Mouse (Mus musculus) spleen, adult 2 months (tissue): ENCODE results near the gene Inpp5a. TPM values are rescaled to one million over a fixed set of nuclear protein-coding genes. Genes with fewer than 3 reads are reported as not detected.

Source experiments
- DNase-seq, 2 experiments: peaks; one replicate each; pipeline versions ENCODE4 v3.0.0 to v3.0.0-alpha.2; 2012 to 2021; ENCODE audit warnings: low spot score in 2 of 2, low read depth in 1 of 2
- H3K27ac ChIP-seq: fragments of 200-500 bp; 2 replicates; pipeline ENCODE4 v1.5.1; 2012; ENCODE audit warnings: low read length, inconsistent platforms; ENCODE audit not compliant: insufficient read depth
- H3K27me3 ChIP-seq: fragments of 200-500 bp; 2 replicates; pipeline ENCODE4 v1.6.1; 2012; ENCODE audit warnings: mild to moderate bottlenecking, moderate library complexity, low read length, inconsistent platforms; ENCODE audit not compliant: control insufficient read depth, insufficient read depth
- H3K36me3 ChIP-seq: fragments of 200-500 bp; 2 replicates; pipeline ENCODE4 v1.6.1; 2012; ENCODE audit warnings: mild to moderate bottlenecking, low read length, inconsistent platforms; ENCODE audit not compliant: control insufficient read depth, insufficient read depth
- H3K4me1 ChIP-seq: fragments of 200-500 bp; 2 replicates; pipeline ENCODE4 v1.6.1; 2011; ENCODE audit warnings: inconsistent platforms; ENCODE audit not compliant: control insufficient read depth, insufficient read depth, insufficient read length
- H3K4me3 ChIP-seq: fragments of 200-500 bp; 2 replicates; pipeline ENCODE4 v1.5.1; 2011; ENCODE audit warnings: mild to moderate bottlenecking, inconsistent platforms; ENCODE audit not compliant: insufficient read depth, insufficient read length; ENCODE audit errors: extremely low read depth
- CTCF ChIP-seq: fragments of 200-500 bp; IDR thresholded peaks from 2 replicates; pipeline ENCODE4 v1.5.1; 2011; ENCODE audit warnings: mild to moderate bottlenecking, inconsistent platforms; ENCODE audit not compliant: insufficient read depth, insufficient read length, insufficient replicate concordance; ENCODE audit errors: extremely low read depth
- POLR2A ChIP-seq: fragments of 200-500 bp; IDR thresholded peaks from 2 replicates; pipeline ENCODE4 v1.6.1; 2011; ENCODE audit warnings: low read depth, low read length, inconsistent platforms
- WGBS: fragments of 180-500 bp; shearing (Covaris S2); methylation state at CpG from one replicate; pipeline ENCODE4 v1.1.7; 2018; 5-methylcytosine and 5-hydroxymethylcytosine counted together
- polyA plus RNA-seq: library from polyadenylated mRNA; depleted of rRNA; stranded (reverse); fragments of >200 nt; gene quantifications from 2 replicates; pipeline ENCODE4 v1.2.3, GENCODE M21; 2012

Gene Inpp5a
- polyA plus RNA-seq, 1 experiment, result 10.3 TPM

DNA sequence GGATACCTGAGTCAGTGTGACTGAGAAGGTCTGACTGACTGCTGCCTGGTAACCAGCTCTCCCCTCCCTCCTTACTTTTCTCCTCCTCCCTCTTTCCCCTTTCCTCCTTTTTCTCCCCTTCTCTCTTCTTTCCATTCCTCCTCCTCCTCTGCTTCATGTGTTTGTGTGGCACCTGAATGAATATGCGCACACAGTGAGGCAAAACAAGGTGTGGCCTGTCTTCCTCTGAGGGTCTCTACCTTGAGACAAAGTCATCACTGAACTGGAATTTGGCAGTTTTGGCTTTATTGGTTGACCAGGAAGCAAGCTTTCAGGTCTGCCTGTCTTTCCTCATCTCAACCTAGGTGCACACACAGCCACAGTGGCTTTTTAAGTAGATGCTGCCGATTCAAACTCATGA lies 147.9 kb downstream of the Inpp5a start:
- no peak for DNase-seq
- Histone ChIP-seq H3K27ac (no peak overlapping the region), H3K4me1 (no peaks in the 10 kb centered on the region), H3K4me3 (no peak overlapping the region), H3K36me3 (peaks cover 9% of the 10 kb centered on the region; the same call in 1 of the 2 replicates), H3K27me3 (no peaks in the 10 kb centered on the region)
- no peak for TF ChIP-seq POLR2A
- TF ChIP-seq CTCF, result no peak
- WGBS, result 95% methylated on average over 2 of the region's 2 CpGs

DNA sequence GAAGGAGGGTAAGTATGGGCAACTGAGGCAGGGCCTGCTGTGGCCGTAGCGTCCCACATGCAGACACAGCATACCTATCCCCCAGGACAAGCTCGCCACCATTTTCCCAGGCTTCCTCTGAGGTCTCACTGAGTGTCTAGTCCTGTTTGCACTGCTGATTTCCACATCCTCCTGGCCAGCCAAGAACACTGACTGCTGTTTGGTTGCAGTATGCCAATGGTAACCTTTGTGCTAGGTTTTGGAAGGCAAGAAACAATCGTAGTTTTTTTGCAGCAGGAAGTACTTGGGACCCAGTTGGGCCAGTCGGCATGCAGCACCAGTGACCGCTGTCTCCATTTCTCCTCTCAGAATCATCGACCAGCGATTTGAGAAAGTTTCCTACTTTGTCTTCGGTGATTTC lies 148.9 kb downstream of the Inpp5a start:
- Histone ChIP-seq H3K4me3 (no peak overlapping the region), H3K4me1 (no peaks in the 10 kb centered on the region), H3K27me3 (no peaks in the 10 kb centered on the region), H3K27ac (no peak overlapping the region), H3K36me3 (peaks cover 11% of the 10 kb centered on the region; the same call in 1 of the 2 replicates)
- 98% methylated on average over 9 of the region's 9 CpGs for WGBS
- no peak for DNase-seq
- TF ChIP-seq POLR2A (no peak), CTCF (no peak)

GRCm38 (mm10) chr7:139538541-139538940 lies 149.6 kb downstream of the Inpp5a start:
- no peak for DNase-seq

DNA sequence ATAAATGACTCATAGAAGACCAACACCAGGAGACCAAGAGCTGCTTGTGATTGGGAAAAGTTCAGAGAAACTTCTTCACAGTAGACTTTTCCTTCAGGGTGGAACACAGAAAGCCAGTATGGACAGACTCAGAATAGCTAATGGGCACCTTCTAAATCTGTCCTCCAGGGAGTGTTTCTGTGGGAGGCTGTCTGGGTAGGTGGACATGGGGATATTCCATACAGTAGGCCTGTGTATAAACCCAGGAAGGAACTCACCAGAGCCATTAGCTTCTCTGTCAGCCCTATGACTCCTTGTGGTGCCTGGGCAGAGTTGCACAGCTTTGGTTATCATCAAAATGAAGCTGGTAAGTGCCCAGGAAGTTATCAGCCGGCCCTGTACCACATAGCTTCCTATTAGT lies 151.7 kb downstream of the Inpp5a start:
- no peak overlapping the region for H3K4me3 ChIP-seq
- H3K4me1 ChIP-seq, result no peaks in the 10 kb centered on the region
- peaks cover 11% of the 10 kb centered on the region; the same call in 1 of the 2 replicates for H3K36me3 ChIP-seq
- H3K27me3 ChIP-seq, result no peaks in the 10 kb centered on the region
- no peak overlapping the region for H3K27ac ChIP-seq
- DNase-seq, result no peak
- 36% methylated on average over 1 of the region's 1 CpGs for WGBS
- TF ChIP-seq POLR2A, result no peak
- no peak for TF ChIP-seq CTCF

More at GRCm38 (mm10) chr7:139538541-139538940, 149.6 kb downstream of the Inpp5a start:
- Histone ChIP-seq H3K27me3 (no peaks in the 10 kb centered on the region), H3K27ac (no peak overlapping the region), H3K4me3 (no peak overlapping the region), H3K4me1 (no peaks in the 10 kb centered on the region), H3K36me3 (peaks cover 11% of the 10 kb centered on the region; the same call in 1 of the 2 replicates)
- no peak for TF ChIP-seq CTCF
- no peak for TF ChIP-seq POLR2A
- 87% methylated on average over 2 of the region's 2 CpGs for WGBS

- no peak overlapping the region for H3K4me3 ChIP-seq
- H3K4me1 ChIP-seq, result no peaks in the 10 kb centered on the region
- H3K27ac ChIP-seq, result no peak overlapping the region
- DNase-seq, result no peak
- H3K27me3 ChIP-seq, result no peaks in the 10 kb centered on the region
- WGBS, result 93% methylated on average over 6 of the region's 6 CpGs
- peaks cover 11% of the 10 kb centered on the region; the same call in 1 of the 2 replicates for H3K36me3 ChIP-seq
- TF ChIP-seq POLR2A (no peak), CTCF (no peak)
These were observed 152.5 kb downstream of the Inpp5a start for GRCm38 (mm10) chr7:139541422-139541821.

DNA sequence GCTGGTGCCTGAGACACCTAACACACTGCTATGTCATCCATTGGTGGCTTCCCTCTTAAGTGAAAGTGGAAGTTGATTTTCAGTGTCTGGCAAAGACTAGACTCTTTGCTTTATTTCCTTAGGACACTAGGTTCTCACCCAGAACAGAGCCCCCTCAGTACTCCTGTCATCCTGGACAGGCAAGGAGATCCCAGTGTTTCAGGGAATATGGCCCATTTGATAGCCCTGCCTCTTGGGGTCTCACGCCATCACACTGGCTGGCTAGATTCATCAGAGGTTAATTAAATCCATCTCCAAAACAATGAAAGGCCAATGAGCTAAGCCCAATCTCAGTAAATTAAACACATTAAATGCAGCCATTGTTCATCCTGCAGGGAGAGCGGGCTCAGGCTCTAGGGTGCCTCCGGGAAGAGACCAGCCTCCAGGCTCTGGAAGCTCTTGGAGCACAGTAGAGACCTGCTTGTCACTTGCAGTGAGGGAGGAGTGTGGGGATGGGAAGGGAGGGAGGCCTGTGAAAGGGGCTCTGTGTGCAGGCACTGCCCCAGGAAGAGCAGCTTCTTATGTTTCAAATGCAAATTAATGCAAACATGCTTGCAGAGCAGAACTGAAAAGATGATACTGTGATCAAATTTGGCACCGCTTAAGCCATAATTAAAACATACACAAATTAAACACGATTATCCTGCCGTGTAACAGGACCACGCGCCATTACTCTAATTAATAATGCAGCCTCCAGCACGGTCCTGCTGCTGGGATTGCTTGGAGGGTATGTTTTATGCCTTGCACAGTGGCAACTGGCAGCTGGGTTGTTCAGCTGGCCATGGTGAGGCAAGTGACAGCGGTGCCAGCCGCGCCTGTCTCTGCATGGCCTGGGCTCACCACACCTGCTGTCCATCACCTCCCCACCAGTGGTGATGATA lies 156.1 kb downstream of the Inpp5a start:
- peaks cover 5% of the 10 kb centered on the region; the same call in 1 of the 2 replicates for H3K36me3 ChIP-seq

DNA sequence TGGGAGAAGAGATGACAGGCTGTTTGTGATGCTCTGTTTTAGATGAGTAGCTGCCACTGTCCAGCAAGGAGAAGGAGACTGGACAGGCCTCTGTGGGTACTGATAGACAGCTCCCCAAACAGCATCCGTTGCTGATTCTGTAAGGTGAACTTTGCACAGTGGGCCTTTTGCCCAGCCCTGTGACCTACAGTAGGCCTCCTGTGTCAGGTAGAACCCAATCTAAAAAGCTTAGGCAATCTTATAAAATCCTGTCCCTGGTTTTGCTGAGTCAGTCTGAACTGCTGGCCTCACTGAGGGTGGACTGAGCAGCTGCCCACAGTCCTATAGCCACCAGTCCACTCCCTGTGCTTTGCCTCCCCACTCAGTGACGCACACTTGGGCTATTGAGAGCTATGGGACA lies 158.4 kb downstream of the Inpp5a start:
- DNase-seq, result no peak
- 90% methylated on average over 2 of the region's 2 CpGs for WGBS
- TF ChIP-seq CTCF (no peak), POLR2A (no peak)
- Histone ChIP-seq H3K4me3 (no peak overlapping the region), H3K36me3 (peaks cover 3% of the 10 kb centered on the region; the same call in 1 of the 2 replicates), H3K4me1 (no peaks in the 10 kb centered on the region), H3K27ac (no peak overlapping the region), H3K27me3 (no peaks in the 10 kb centered on the region)

More for the DNA sequence above, 156.1 kb downstream of the Inpp5a start:
- no peak for DNase-seq
- TF ChIP-seq CTCF (no peak), POLR2A (no peak)
- Histone ChIP-seq H3K27ac (no peak overlapping the region), H3K4me1 (no peaks in the 10 kb centered on the region), H3K27me3 (no peaks in the 10 kb centered on the region), H3K4me3 (no peak overlapping the region)
- WGBS, result 93% methylated on average over 12 of the region's 12 CpGs
